Mouse (Mus musculus) heart, embryonic 16.5 days (tissue): ENCODE data around the gene Ang5. TPM values are rescaled to one million over a fixed set of nuclear protein-coding genes. Genes with fewer than 3 reads are reported as not detected.

ENCODE experiments used
- polyA plus RNA-seq: library from polyadenylated mRNA; unstranded; fragments of >200 nt; fragmentation: Nextera tagmentation; extraction: Ambion mirVana; gene quantifications from 2 replicates; pipeline ENCODE4 v1.2.1, GENCODE M21; 2015

Ang5 gene
- polyA plus RNA-seq, 1 experiment from 2014 or later = not detected

Other genes with a start within 250 kb of the Ang5 start
- not detected in 2 replicates for gene Gm16506, start 229.6 kb upstream of the Ang5 start, polyA plus RNA-seq
- not detected in 2 replicates for gene Gm6526, start 209.2 kb upstream of the Ang5 start, polyA plus RNA-seq
- not detected in 2 replicates for gene Gm8180, start 172.3 kb upstream of the Ang5 start, polyA plus RNA-seq
- 0.29 and 0.55 TPM in 2 replicates for gene Ear1, start 81.6 kb upstream of the Ang5 start, polyA plus RNA-seq
- gene Ear10, start 33.5 kb upstream of the Ang5 start, polyA plus RNA-seq = not detected in 2 replicates
- gene Gm8113, start 31.7 kb upstream of the Ang5 start, polyA plus RNA-seq = 24.3 and 26.0 TPM in 2 replicates
- not detected in 2 replicates for gene Ang6, start 45.2 kb downstream of the Ang5 start, polyA plus RNA-seq
- 0.75 and 1.1 TPM in 2 replicates for gene Ear2, start 145.6 kb downstream of the Ang5 start, polyA plus RNA-seq
- gene Gm3327, start 166.8 kb downstream of the Ang5 start, polyA plus RNA-seq = not detected in 2 replicates
- gene Gm8212, start 240.6 kb downstream of the Ang5 start, polyA plus RNA-seq = not detected in 2 replicates